Mouse (Mus musculus) megakaryocyte progenitor cell, adult 5-6 weeks (primary cell): ENCODE data around the gene Zfyve21. TPM values are rescaled to one million over a fixed set of nuclear protein-coding genes. Genes with fewer than 3 reads are reported as not detected.

ENCODE experiments used
- ATAC-seq: replicated peaks from 2 replicates; pipeline ENCODE4 v1.8.0; 2016; ENCODE audit warnings: mild to moderate bottlenecking, moderate TSS enrichment, inconsistent platforms; ENCODE audit not compliant: poor library complexity
- total RNA-seq, 2 experiments: library from RNA; stranded (forward) in 1 of 2; stranded (reverse) in 1 of 2; fragments of 157-497, 149-512 nt in 1 of 2; fragments of 200-1000 nt in 1 of 2; gene quantifications; 2 replicates each; pipeline versions ENCODE4 v1.2.3 to v1.2.4; 2015 to 2017

Zfyve21 gene
- total RNA-seq (2015): 7.5 and 8.7 TPM in 2 replicates
- total RNA-seq (2017): 7.5 and 9.6 TPM in 2 replicates

GRCm38 (mm10) chr12:111813766-111814617 is at the start of gene Zfyve21, which contains the start of gene Xrcc3:
Zfyve21 (plus strand) TSS chr12:111814170.
Xrcc3 (minus strand) TSS chr12:111813873.
- ATAC-seq: peak; percentile 78

- ATAC-seq: no peak
Measured at GRCm38 (mm10) chr12:111766313-111767236, 47.4 kb upstream of the Zfyve21 start.

GRCm38 (mm10) chr12:111768322-111768928 is 45.5 kb upstream of the Zfyve21 start:
- ATAC-seq: no peak

DNA sequence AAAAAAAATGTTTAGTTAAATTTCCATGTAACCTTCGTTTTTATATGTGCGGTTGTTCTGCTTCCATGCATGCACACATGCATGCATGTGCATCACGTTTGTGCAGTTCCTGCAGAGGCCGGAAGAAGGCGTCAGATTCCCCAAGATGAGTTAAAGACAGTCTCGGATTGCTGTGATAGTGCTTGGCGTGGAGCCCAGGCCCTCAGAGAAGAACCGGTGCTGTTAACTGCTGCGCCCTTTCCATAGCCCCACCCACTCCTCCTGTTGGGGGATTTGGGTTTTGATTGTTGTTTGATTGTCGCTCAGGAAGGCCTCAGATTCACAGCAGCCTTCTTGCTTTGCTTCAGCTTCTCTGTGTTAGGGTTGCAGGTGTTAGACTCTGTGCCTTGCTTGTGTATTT is 44.7 kb upstream of the Zfyve21 start:
- ATAC-seq: peak; percentile 97

GRCm38 (mm10) chr12:111769816-111770577 is 44.0 kb upstream of the Zfyve21 start:
- ATAC-seq: no peak

DNA sequence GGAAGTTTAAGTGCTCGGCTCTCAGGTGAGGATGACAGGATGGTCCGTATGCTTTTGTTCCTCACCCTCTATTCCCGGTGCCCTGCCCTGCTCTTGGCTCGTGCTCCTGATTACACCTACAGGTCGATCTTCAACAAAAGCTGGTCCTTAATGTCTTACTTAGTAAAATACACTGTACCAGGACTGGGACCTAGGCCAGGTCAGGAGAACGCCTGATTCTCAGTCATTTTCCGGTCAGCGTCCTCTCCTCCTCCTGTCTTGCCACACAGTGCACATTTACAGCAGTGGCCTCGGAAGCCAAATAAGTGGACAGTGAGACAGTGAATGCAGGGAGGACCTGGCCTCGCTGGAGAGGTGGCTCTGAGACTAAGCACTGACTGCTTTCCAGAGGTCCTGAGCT is 43.3 kb upstream of the Zfyve21 start:
- ATAC-seq: no peak

DNA sequence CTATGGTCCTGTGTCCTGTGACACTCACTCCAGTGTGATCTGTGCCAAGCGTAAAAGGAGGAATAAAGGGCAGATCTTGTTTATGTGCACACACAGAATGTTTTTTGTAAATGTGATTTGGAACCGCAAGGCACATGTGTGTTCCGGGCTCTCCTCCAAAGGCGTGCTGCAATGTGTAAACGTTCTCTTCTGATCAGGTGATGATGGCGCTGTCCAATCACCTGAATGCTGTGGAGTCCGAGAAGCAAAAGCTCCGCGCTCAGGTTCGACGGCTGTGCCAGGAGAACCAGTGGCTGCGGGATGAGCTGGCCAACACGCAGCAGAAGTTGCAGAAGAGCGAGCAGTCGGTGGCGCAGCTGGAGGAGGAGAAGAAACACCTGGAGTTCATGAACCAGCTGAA is 39.8 kb upstream of the Zfyve21 start:
- no peak for ATAC-seq

GRCm38 (mm10) chr12:111774845-111775244 is 39.1 kb upstream of the Zfyve21 start:
- ATAC-seq: no peak

GRCm38 (mm10) chr12:111777919-111778318 is 36.1 kb upstream of the Zfyve21 start:
- ATAC-seq: no peak

DNA sequence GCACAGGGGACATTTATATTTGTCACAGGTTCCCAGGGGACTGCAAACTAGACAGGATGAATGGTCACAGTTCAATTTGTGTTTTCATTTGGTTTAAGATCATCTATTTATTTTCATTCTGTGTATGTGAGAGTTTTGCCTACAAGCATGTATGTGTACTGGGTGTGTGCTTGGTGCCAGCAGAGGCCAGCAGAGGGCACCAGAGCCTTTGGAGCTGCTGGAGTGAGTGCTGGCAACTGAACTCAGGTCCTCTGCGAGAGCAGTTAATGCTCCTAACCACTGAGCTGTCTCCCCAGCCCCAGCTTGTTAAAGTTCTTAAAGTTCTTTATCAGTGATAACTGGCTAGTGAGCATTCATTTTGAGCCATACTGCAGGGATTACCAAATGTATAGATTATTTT is 34.4 kb upstream of the Zfyve21 start:
- ATAC-seq: peak; percentile 68

GRCm38 (mm10) chr12:111785174-111785573 is 28.8 kb upstream of the Zfyve21 start:
- no peak for ATAC-seq

DNA sequence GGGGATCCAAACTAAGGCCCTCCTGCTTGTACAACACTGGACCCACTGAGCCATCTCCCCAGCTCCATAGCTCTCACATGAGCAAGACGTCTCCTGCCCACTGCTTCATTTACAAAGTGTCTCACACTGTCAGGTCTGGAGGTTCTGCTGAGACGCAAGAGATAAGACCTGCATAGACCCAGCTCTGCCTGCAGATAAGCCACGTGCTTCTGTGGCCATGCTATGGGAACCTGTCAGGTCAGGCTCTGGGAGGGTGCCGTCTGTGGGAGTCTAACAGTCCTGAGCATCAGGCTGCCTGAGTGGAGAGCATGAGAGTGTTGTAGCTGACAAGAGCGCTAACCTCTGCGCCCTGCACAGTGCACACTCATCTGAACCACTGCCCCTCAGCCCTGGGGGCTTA is 27.0 kb upstream of the Zfyve21 start:
- peak; percentile 87 for ATAC-seq

GRCm38 (mm10) chr12:111790090-111790489 is 23.9 kb upstream of the Zfyve21 start:
- no peak for ATAC-seq

GRCm38 (mm10) chr12:111790631-111791030 is 23.3 kb upstream of the Zfyve21 start:
- no peak for ATAC-seq

DNA sequence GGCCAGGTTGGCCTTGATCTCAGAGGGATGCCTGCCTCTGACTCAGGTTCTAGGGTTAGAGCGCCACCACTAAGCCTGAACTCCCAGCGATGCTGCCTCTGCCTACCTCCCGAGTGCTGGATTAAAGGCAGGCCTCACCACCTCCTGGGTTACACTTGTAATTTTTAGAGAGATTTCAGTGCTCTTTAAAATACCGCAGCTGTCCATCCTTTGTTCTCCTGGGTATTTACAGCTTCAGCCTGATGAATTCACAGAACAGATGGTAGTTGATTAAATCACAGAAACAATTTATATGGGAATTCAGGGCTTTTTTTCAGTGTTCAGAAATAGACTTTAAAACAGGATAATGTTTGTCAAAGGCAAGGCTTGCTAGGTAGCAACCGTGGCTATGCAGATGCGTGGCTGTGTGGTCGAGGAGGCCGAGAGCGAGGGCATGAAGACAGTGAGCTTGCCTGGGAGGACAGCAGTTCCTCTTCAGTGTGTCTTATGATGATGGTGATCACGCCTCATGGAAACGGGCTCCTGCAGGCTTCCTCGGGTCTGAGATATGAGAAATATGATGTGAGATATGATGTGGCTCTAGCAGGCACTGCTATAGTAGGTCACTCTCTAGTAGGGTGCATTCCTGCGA is 22.4 kb upstream of the Zfyve21 start:
- no peak for ATAC-seq

- ATAC-seq: peak; percentile 72
Measured at GRCm38 (mm10) chr12:111794102-111794501, 19.9 kb upstream of the Zfyve21 start.

- ATAC-seq: no peak
Measured at GRCm38 (mm10) chr12:111794526-111795179, 19.3 kb upstream of the Zfyve21 start.

- no peak for ATAC-seq
Measured at GRCm38 (mm10) chr12:111795180-111795895, 18.6 kb upstream of the Zfyve21 start.

- no peak for ATAC-seq
Measured at GRCm38 (mm10) chr12:111797251-111797650, 16.7 kb upstream of the Zfyve21 start.
